Mouse (Mus musculus): Measurements from ENCODE around the gene Gm44502. TPM values are rescaled to one million over a fixed set of nuclear protein-coding genes. Genes with fewer than 3 reads are reported as not detected.

The Gm44502 gene
- total RNA-seq, 2 experiments from 2014 or later = 0.26 TPM; not detected in 1

Other genes starting within 250 kb of the Gm44502 start
- gene Plxnb2, start 248.9 kb downstream of the Gm44502 start, total RNA-seq (2015) = 95.9 and 101 TPM in 2 replicates
- 111 and 118 TPM in 2 replicates for gene Plxnb2, start 248.9 kb downstream of the Gm44502 start, total RNA-seq (2017)
- 0.71 and 1.4 TPM in 2 replicates for gene Dennd6b, start 233.2 kb downstream of the Gm44502 start, total RNA-seq (2015)
- gene Dennd6b, start 233.2 kb downstream of the Gm44502 start, total RNA-seq (2017) = 0.59 and 0.89 TPM in 2 replicates
- gene Ppp6r2, start 218.1 kb downstream of the Gm44502 start, total RNA-seq (2015) = 10.5 and 13.1 TPM in 2 replicates
- 11.6 and 12.4 TPM in 2 replicates for gene Ppp6r2, start 218.1 kb downstream of the Gm44502 start, total RNA-seq (2017)
- 109 and 120 TPM in 2 replicates for gene Sbf1, start 114.4 kb downstream of the Gm44502 start, total RNA-seq (2015)
- gene Sbf1, start 114.4 kb downstream of the Gm44502 start, total RNA-seq (2017) = 40.6 and 53.5 TPM in 2 replicates
- 0.16 TPM in 1 of 2 replicates, not detected in the other for gene Adm2, start 107.0 kb downstream of the Gm44502 start, total RNA-seq (2015)
- not detected in 2 replicates for gene Adm2, start 107.0 kb downstream of the Gm44502 start, total RNA-seq (2017)
- gene Miox, start 95.3 kb downstream of the Gm44502 start, total RNA-seq (2015) = not detected in 2 replicates
- gene Miox, start 95.3 kb downstream of the Gm44502 start, total RNA-seq (2017) = 0.99 and 1.0 TPM in 2 replicates
- 31.0 and 31.8 TPM in 2 replicates for gene Lmf2, start 74.0 kb downstream of the Gm44502 start, total RNA-seq (2015)
- gene Lmf2, start 74.0 kb downstream of the Gm44502 start, total RNA-seq (2017) = 28.7 and 31.6 TPM in 2 replicates
- gene Ncaph2, start 74.0 kb downstream of the Gm44502 start, total RNA-seq (2015) = 89.5 and 98.1 TPM in 2 replicates
- gene Ncaph2, start 74.0 kb downstream of the Gm44502 start, total RNA-seq (2017) = 86.6 and 92.0 TPM in 2 replicates
- gene Sco2, start 55.9 kb downstream of the Gm44502 start, total RNA-seq (2015) = 7.3 and 10.4 TPM in 2 replicates
- 3.4 and 5.7 TPM in 2 replicates for gene Sco2, start 55.9 kb downstream of the Gm44502 start, total RNA-seq (2017)
- gene Tymp, start 52.7 kb downstream of the Gm44502 start, total RNA-seq (2015) = not detected in 2 replicates
- gene Tymp, start 52.7 kb downstream of the Gm44502 start, total RNA-seq (2017) = 0.07 and 0.12 TPM in 2 replicates
- gene Odf3b, start 50.4 kb downstream of the Gm44502 start, total RNA-seq (2015) = not detected in 2 replicates
- not detected in 2 replicates for gene Odf3b, start 50.4 kb downstream of the Gm44502 start, total RNA-seq (2017)
- gene Klhdc7b, start 44.8 kb downstream of the Gm44502 start, total RNA-seq (2015) = not detected in 2 replicates
- gene Klhdc7b, start 44.8 kb downstream of the Gm44502 start, total RNA-seq (2017) = not detected in 2 replicates
- not detected in 2 replicates for gene Syce3, start 19.2 kb downstream of the Gm44502 start, total RNA-seq (2015)
- gene Syce3, start 19.2 kb downstream of the Gm44502 start, total RNA-seq (2017) = not detected in 2 replicates
- gene Cpt1b, start 3.8 kb downstream of the Gm44502 start, total RNA-seq (2015) = 0.82 and 1.3 TPM in 2 replicates
- 0.61 and 0.88 TPM in 2 replicates for gene Cpt1b, start 3.8 kb downstream of the Gm44502 start, total RNA-seq (2017)
- 1.8 and 2.1 TPM in 2 replicates for gene C730034F03Rik, start 107 bp downstream of the Gm44502 start, total RNA-seq (2015)
- gene C730034F03Rik, start 107 bp downstream of the Gm44502 start, total RNA-seq (2017) = 7.6 and 9.2 TPM in 2 replicates
- 68.2 and 74.9 TPM in 2 replicates for gene Chkb, start 212 bp upstream of the Gm44502 start, total RNA-seq (2015)
- gene Chkb, start 212 bp upstream of the Gm44502 start, total RNA-seq (2017) = 28.6 and 29.3 TPM in 2 replicates
- not detected in 2 replicates for gene Mapk8ip2, start 24.2 kb upstream of the Gm44502 start, total RNA-seq (2015)
- not detected in 2 replicates for gene Mapk8ip2, start 24.2 kb upstream of the Gm44502 start, total RNA-seq (2017)
- gene Arsa, start 47.7 kb upstream of the Gm44502 start, total RNA-seq (2015) = 9.2 and 10.1 TPM in 2 replicates
- gene Arsa, start 47.7 kb upstream of the Gm44502 start, total RNA-seq (2017) = 11.1 and 14.1 TPM in 2 replicates
- gene Shank3, start 69.9 kb upstream of the Gm44502 start, total RNA-seq (2015) = 0.09 and 0.11 TPM in 2 replicates
- not detected in 2 replicates for gene Shank3, start 69.9 kb upstream of the Gm44502 start, total RNA-seq (2017)
- not detected in 2 replicates for gene Acr, start 138.6 kb upstream of the Gm44502 start, total RNA-seq (2015)
- gene Acr, start 138.6 kb upstream of the Gm44502 start, total RNA-seq (2017) = not detected in 2 replicates
- 2.7 and 5.0 TPM in 2 replicates for gene Rabl2, start 162.2 kb upstream of the Gm44502 start, total RNA-seq (2015)
- gene Rabl2, start 162.2 kb upstream of the Gm44502 start, total RNA-seq (2017) = 1.1 and 1.6 TPM in 2 replicates

All from megakaryocyte, adult 5-6 weeks (primary cell).